ENCODE assay signal across 8 mouse cellular contexts in the genomic region with DNA sequence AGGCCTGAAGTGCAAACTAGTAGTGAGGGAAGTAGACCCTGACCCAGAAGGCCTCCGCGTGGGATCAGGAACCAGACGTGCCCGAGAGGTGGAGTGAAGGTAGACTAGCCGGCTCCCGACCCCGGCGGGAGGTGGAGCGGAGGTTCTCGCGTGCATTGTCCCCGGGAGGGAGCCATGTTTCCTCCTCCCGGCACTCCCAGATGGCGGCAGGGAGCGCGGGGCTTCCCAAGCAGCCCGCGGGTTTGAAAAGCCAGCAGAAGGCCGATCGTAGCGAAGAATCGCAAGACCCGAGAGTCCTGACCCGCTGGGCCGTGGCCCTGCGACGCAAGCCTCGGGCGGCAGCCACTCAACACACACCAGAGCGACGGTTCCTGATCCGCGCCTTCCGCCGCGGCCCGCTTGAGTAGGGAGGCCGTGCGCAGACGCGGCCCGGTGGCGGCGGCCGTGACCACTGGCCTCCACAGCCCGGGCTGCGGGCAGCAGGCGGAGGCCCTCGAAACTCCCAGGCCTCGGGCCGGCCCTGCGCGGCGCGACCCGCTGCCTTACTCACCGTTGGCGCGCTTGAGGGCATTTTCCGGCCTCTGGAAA. TPM values are rescaled to one million over a fixed set of nuclear protein-coding genes. Genes with fewer than 3 reads are reported as not detected.
A peak's percentile ranks its signal among the peaks of the same experiment; 100 is the strongest.
DNase-seq lines count a peak whose midpoint lies in the region; ATAC-seq and TF ChIP-seq lines count a peak whose summit lies in the region.

No protein-coding gene starts in this region.

- H3K4me3 ChIP-seq in hindbrain, postnatal 0 days (ENCODE audit: low read length): peak overlapping the region; percentile 98
- H3K4me3 ChIP-seq in limb, embryonic 12.5 days (replicated peaks): peak overlapping the region; percentile 99
- H3K4me3 ChIP-seq in midbrain, embryonic 12.5 days: peak overlapping the region; percentile 96

- no peaks in the 10 kb centered on the region for H3K9me3 ChIP-seq in hindbrain, postnatal 0 days (ENCODE audit: low read length)
- no peaks in the 10 kb centered on the region for H3K9me3 ChIP-seq in limb, embryonic 12.5 days
- no peaks in the 10 kb centered on the region for H3K9me3 ChIP-seq in midbrain, embryonic 12.5 days

- peak overlapping the region; percentile 60 for H3K4me2 ChIP-seq in hindbrain, postnatal 0 days (ENCODE audit: low read depth, low read length)
- peak overlapping the region; percentile 71 for H3K4me2 ChIP-seq in limb, embryonic 12.5 days
- H3K4me2 ChIP-seq in midbrain, embryonic 12.5 days (replicated peaks): peak overlapping the region; percentile 62

- peak overlapping the region; percentile 99 for H3K27ac ChIP-seq in hindbrain, postnatal 0 days
- peak overlapping the region; percentile 98 for H3K27ac ChIP-seq in limb, embryonic 12.5 days
- peak overlapping the region; percentile 94 for H3K27ac ChIP-seq in midbrain, embryonic 12.5 days (replicated peaks)

- no peak for DNase-seq in cerebellum, adult 8-10 months
- DNase-seq in embryo, embryonic 10 days (ENCODE audit: low spot score): peak; percentile 60
- peak; percentile 62 for DNase-seq in gastrocnemius, postnatal 10 days
- DNase-seq in hindbrain, postnatal 0 days (ENCODE audit: low spot score): peak; percentile 67
- DNase-seq in spleen, postnatal 4 days (ENCODE audit: low spot score in 2 of 2): peak; percentile 53 to 86

- H3K9ac ChIP-seq in hindbrain, postnatal 0 days (replicated peaks; ENCODE audit: low read length): peak overlapping the region; percentile 100
- peak overlapping the region; percentile 99 for H3K9ac ChIP-seq in limb, embryonic 12.5 days (replicated peaks)
- peak overlapping the region; percentile 99 for H3K9ac ChIP-seq in midbrain, embryonic 12.5 days (replicated peaks)

- no peaks in the 10 kb centered on the region for H3K36me3 ChIP-seq in hindbrain, postnatal 0 days (ENCODE audit: insufficient read depth, low read length)
- no peaks in the 10 kb centered on the region for H3K36me3 ChIP-seq in limb, embryonic 12.5 days
- H3K36me3 ChIP-seq in midbrain, embryonic 12.5 days: no peaks in the 10 kb centered on the region

- 1% methylated on average over 60 of the region's 60 CpGs for WGBS in hindbrain, postnatal 0 days
- WGBS in limb, embryonic 12.5 days: under 1% methylated on average over 60 of the region's 60 CpGs
- under 1% methylated on average over 60 of the region's 60 CpGs for WGBS in midbrain, embryonic 12.5 days

- TF ChIP-seq CTCF in hindbrain, postnatal 0 days (IDR thresholded peaks at IDR 0.05; ENCODE audit: low read depth): no peak

- H3K4me1 ChIP-seq in hindbrain, postnatal 0 days (ENCODE audit: insufficient read depth, low read length): peaks cover 4% of the 10 kb centered on the region; the same call in 1 of the 2 replicates
- H3K4me1 ChIP-seq in limb, embryonic 12.5 days (replicated peaks): peaks cover 21% of the 10 kb centered on the region
- peaks cover 13% of the 10 kb centered on the region for H3K4me1 ChIP-seq in midbrain, embryonic 12.5 days

- ATAC-seq in cerebellum, adult (ENCODE audit: insufficient number of reproducible peaks, low FRiP score, low TSS enrichment): peak; percentile 62
- ATAC-seq in hindbrain, postnatal 0 days: peak; percentile 81
- ATAC-seq in limb, embryonic 12.5 days (ENCODE audit: insufficient number of reproducible peaks, insufficient read depth, low FRiP score, low TSS enrichment, low read depth): peak; percentile 74
- peak; percentile 73 for ATAC-seq in midbrain, embryonic 12.5 days (ENCODE audit: low FRiP score, low read depth)

- no peaks in the 10 kb centered on the region for H3K27me3 ChIP-seq in hindbrain, postnatal 0 days (ENCODE audit: insufficient read depth, low read length)
- no peaks in the 10 kb centered on the region for H3K27me3 ChIP-seq in limb, embryonic 12.5 days
- no peaks in the 10 kb centered on the region for H3K27me3 ChIP-seq in midbrain, embryonic 12.5 days

RNA-seq across cellular contexts. Expression of gene Eif3a, which starts 0.4 kb away (rescaled TPM):
- 100 to 1,000 TPM in 1 of 2 experiments, 10 to 100 TPM in 1; 96.2 to 105 TPM for total RNA-seq in gastrocnemius, postnatal 10 days (2021)
- 68.4 and 78.6 TPM in 2 replicates for total RNA-seq in hindbrain, postnatal 0 days (2014; rRNA removed)
- polyA plus RNA-seq in hindbrain, postnatal 0 days (2015; fragmentation: Nextera tagmentation; extraction: Ambion mirVana): 89.8 and 95.5 TPM in 2 replicates
- 143 and 157 TPM in 2 replicates for polyA plus RNA-seq in limb, embryonic 12.5 days (2016; fragmentation: Nextera tagmentation; extraction: Ambion mirVana)
- 124 and 134 TPM in 2 replicates for polyA plus RNA-seq in midbrain, embryonic 12.5 days (2016; fragmentation: Nextera tagmentation; extraction: Ambion mirVana)

RNA-seq across cellular contexts. Expression of gene Fam45a, which starts 21.4 kb away (rescaled TPM):
- total RNA-seq in gastrocnemius, postnatal 10 days (2021): 10 to 100 TPM; 15.2 to 20.1 TPM
- 29.7 and 32.0 TPM in 2 replicates for total RNA-seq in hindbrain, postnatal 0 days (2014; rRNA removed)
- polyA plus RNA-seq in hindbrain, postnatal 0 days (2015; fragmentation: Nextera tagmentation; extraction: Ambion mirVana): 44.8 and 45.6 TPM in 2 replicates
- polyA plus RNA-seq in limb, embryonic 12.5 days (2016; fragmentation: Nextera tagmentation; extraction: Ambion mirVana): 31.4 and 34.2 TPM in 2 replicates
- 38.7 and 39.9 TPM in 2 replicates for polyA plus RNA-seq in midbrain, embryonic 12.5 days (2016; fragmentation: Nextera tagmentation; extraction: Ambion mirVana)

RNA-seq across cellular contexts. Expression of gene Nanos1, which starts 34.2 kb away (rescaled TPM):
- under 1 TPM; 0.38 to 0.45 TPM for total RNA-seq in gastrocnemius, postnatal 10 days (2021)
- total RNA-seq in hindbrain, postnatal 0 days (2014; rRNA removed): 37.2 and 40.1 TPM in 2 replicates
- polyA plus RNA-seq in hindbrain, postnatal 0 days (2015; fragmentation: Nextera tagmentation; extraction: Ambion mirVana): 16.0 and 16.1 TPM in 2 replicates
- polyA plus RNA-seq in limb, embryonic 12.5 days (2016; fragmentation: Nextera tagmentation; extraction: Ambion mirVana): 1.9 and 2.4 TPM in 2 replicates
- 9.1 and 11.2 TPM in 2 replicates for polyA plus RNA-seq in midbrain, embryonic 12.5 days (2016; fragmentation: Nextera tagmentation; extraction: Ambion mirVana)
